Mouse (Mus musculus): ENCODE results near the gene Grik3. TPM values are rescaled to one million over a fixed set of nuclear protein-coding genes. Genes with fewer than 3 reads are reported as not detected.
"Not testable (repeated sequence)": the region's sequence is repeated elsewhere in the genome, so short reads cannot be mapped to it uniquely, and the experiment has no call there.

Grik3 gene
- polyA plus RNA-seq, 1 experiment from 2014 or later, result 0.11 TPM

DNA sequence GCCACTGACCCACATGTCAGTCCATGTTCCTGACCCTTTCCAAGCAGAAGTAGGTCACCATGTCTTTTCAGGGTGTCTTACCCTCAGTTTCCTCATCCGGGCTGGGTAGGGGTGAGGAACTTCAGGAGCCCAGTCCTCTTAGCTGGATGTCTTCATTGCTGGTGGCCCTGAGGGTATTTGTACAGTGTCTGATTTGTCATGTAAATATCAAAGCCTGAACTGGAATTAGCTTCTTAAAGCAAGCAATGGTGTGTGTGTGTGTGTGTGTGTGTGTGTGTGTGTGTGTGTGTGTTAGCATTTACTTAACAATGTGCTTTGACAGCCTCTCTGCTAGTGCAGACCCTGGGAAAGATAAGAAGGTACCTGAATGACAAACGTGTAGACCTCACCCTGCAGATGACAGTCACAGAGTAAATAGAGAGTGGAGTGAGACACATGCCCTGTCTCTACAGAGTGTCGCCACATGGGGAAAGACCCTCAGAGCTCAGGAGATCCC is 109.1 kb downstream of the Grik3 start:
- Histone ChIP-seq H3K9ac (replicated peaks; ENCODE audit: low read length) (no peak overlapping the region), H3K4me3 (ENCODE audit: low read length) (no peak overlapping the region), H3K27ac (ENCODE audit: low read length) (no peak overlapping the region), H3K9me3 (ENCODE audit: low read length) (no peaks in the 10 kb centered on the region), H3K4me2 (replicated peaks; ENCODE audit: low read depth, low read length) (no peak overlapping the region), H3K4me1 (ENCODE audit: insufficient read depth, low read length) (no peaks in the 10 kb centered on the region), H3K36me3 (ENCODE audit: insufficient read depth, low read length) (no peaks in the 10 kb centered on the region), H3K27me3 (ENCODE audit: insufficient read depth, low read length) (0 out of 2 replicates have a peak, but pooled peaks cover 8% of the 10 kb centered on the region)
- ATAC-seq (ENCODE audit: low FRiP score, low TSS enrichment), result no peak
- 54% methylated on average over 3 of the region's 3 CpGs for WGBS

DNA sequence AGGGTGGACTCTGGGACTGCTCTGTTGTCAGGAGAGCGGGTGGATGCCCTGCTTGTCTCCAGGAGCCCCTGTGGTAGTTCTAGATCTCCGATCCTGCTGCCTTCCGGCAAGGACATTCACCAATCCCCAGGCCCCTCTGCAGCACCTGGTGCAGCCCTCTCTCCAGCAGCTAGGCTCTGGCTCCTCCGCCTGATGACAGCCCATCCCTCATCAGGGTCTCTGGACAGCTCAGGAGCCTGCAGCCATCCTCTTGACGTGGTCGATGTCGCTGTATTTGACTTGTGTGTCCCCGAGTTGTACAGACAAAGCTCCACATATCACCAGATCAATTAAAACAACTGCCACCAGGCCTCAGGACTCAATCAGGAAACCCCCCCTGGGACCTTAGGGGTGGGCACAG is 110.1 kb downstream of the Grik3 start:
- Histone ChIP-seq H3K27ac (ENCODE audit: low read length) (no peak overlapping the region), H3K36me3 (ENCODE audit: insufficient read depth, low read length) (no peaks in the 10 kb centered on the region), H3K4me1 (ENCODE audit: insufficient read depth, low read length) (no peaks in the 10 kb centered on the region), H3K27me3 (ENCODE audit: insufficient read depth, low read length) (0 out of 2 replicates have a peak, but pooled peaks cover 3% of the 10 kb centered on the region), H3K9ac (replicated peaks; ENCODE audit: low read length) (no peak overlapping the region), H3K4me3 (ENCODE audit: low read length) (no peak overlapping the region), H3K9me3 (ENCODE audit: low read length) (no peaks in the 10 kb centered on the region), H3K4me2 (replicated peaks; ENCODE audit: low read depth, low read length) (no peak overlapping the region)
- no peak for ATAC-seq (ENCODE audit: low FRiP score, low TSS enrichment)
- 75% methylated on average over 8 of the region's 8 CpGs for WGBS

DNA sequence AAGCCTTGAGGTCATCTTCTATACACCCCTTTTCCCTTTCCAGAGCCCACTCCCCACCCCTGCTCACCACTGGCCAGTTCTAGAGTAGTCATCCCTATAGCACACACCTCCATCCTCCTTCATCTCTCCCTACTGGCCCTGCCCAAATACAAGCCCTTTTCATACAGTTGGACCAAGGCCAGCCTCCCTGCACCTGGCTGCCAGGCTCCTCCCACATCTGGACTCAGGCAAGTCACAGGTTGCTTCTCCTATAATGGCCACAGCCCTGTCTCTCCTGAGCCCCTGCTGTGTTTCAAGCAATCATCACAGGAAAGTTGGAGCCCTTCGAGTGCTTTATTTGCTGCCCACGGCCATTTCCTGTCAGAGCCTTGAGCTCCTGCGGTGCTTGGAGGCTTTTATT is 110.8 kb downstream of the Grik3 start:
- ATAC-seq (ENCODE audit: low FRiP score, low TSS enrichment), result no peak
- WGBS, result 9% methylated on average over 3 of the region's 3 CpGs
- Histone ChIP-seq H3K4me1 (ENCODE audit: insufficient read depth, low read length) (no peaks in the 10 kb centered on the region), H3K4me2 (replicated peaks; ENCODE audit: low read depth, low read length) (no peak overlapping the region), H3K4me3 (ENCODE audit: low read length) (no peak overlapping the region), H3K9ac (replicated peaks; ENCODE audit: low read length) (no peak overlapping the region), H3K27me3 (ENCODE audit: insufficient read depth, low read length) (no peaks in the 10 kb centered on the region), H3K36me3 (ENCODE audit: insufficient read depth, low read length) (no peaks in the 10 kb centered on the region), H3K9me3 (ENCODE audit: low read length) (no peaks in the 10 kb centered on the region), H3K27ac (ENCODE audit: low read length) (no peak overlapping the region)

DNA sequence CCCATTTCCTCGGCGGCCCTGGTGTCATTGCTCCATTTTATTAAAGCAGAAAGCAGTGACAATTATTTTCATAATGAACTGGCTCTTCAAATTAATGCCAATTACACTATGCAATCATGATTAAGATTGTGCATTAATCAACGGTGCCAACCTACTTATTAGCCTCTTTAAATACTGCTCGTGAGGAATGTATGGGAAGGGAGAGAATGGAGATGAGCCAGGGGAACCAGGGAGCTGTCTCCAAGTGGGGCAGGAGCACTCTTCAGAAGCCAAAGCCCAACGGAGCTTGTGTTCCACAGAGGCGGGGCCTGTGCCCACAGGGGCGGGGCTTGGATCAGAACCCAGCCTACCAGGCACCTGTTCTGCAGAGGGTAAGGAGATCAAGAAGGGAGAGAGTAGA is 114.0 kb downstream of the Grik3 start:
- no peak overlapping the region for H3K27ac ChIP-seq (ENCODE audit: low read length)
- H3K27me3 ChIP-seq (ENCODE audit: insufficient read depth, low read length), result no peaks in the 10 kb centered on the region
- no peak overlapping the region for H3K4me2 ChIP-seq (replicated peaks; ENCODE audit: low read depth, low read length)
- WGBS, result 63% methylated on average over 7 of the region's 7 CpGs
- H3K36me3 ChIP-seq (ENCODE audit: insufficient read depth, low read length), result no peaks in the 10 kb centered on the region
- no peak for ATAC-seq (ENCODE audit: low FRiP score, low TSS enrichment)
- no peak overlapping the region for H3K4me3 ChIP-seq (ENCODE audit: low read length)
- H3K4me1 ChIP-seq (ENCODE audit: insufficient read depth, low read length), result no peaks in the 10 kb centered on the region
- no peaks in the 10 kb centered on the region for H3K9me3 ChIP-seq (ENCODE audit: low read length)
- no peak overlapping the region for H3K9ac ChIP-seq (replicated peaks; ENCODE audit: low read length)

DNA sequence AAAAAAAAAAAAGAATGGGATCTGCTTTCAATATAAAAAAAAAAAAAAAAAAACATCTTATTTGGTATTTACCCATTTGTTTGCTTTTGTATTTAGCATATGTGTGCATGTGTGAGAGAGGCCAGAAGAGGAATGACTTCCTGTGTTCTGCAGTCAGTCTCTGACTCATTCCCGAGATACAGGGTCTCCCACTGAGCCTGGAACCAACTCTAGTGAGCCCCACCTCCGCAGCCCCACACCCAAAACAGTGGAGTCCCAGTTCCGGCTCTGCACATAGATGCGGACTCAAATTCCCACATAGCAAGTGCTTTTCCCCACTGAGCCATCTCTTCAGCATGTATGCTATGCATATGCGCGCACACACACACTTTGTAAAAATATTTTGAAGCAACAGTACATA is 115.6 kb downstream of the Grik3 start:
- H3K36me3 ChIP-seq (ENCODE audit: insufficient read depth, low read length), result no peaks in the 10 kb centered on the region
- no peak overlapping the region for H3K27ac ChIP-seq (ENCODE audit: low read length)
- H3K4me3 ChIP-seq (ENCODE audit: low read length), result no peak overlapping the region
- no peak overlapping the region for H3K4me2 ChIP-seq (replicated peaks; ENCODE audit: low read depth, low read length)
- no peak for ATAC-seq (ENCODE audit: low FRiP score, low TSS enrichment)
- H3K27me3 ChIP-seq (ENCODE audit: insufficient read depth, low read length), result no peaks in the 10 kb centered on the region
- H3K9me3 ChIP-seq (ENCODE audit: low read length), result no peaks in the 10 kb centered on the region
- no peaks in the 10 kb centered on the region for H3K4me1 ChIP-seq (ENCODE audit: insufficient read depth, low read length)
- H3K9ac ChIP-seq (replicated peaks; ENCODE audit: low read length), result no peak overlapping the region
- 84% methylated on average over 6 of the region's 6 CpGs for WGBS

DNA sequence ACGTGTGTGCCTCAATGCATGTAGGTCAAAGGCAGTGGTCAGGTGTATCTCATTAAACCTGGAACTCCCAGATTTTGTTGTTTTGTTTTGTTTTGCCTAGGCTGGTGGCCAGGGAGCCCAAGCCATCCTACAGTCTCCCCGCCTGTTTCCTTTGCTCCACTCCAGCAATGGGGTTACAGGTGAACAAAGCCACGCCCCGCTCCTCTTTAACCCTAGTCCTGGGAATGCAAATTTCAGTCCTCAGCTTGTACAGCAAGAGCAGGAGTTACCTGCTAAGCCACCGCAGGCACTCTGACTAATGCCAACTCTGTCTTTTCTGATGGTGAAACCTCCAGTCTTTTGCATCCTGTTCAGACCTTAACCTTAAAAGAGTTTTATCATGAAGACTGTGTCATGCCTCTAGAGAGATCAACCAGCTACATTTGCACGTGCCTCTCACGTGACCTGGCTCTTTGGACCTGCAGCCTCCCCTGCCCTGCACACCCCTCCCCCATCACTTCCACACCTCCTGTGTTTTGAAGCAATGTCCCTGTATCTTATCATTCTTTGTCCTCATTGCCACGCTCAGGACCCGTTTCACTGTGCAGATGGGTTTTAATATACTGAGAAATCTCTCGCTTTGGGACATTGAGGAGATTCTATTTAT is 117.0 kb downstream of the Grik3 start:
- ATAC-seq (ENCODE audit: low FRiP score, low TSS enrichment), result no peak
- 56% methylated on average over 10 of the region's 10 CpGs for WGBS

DNA sequence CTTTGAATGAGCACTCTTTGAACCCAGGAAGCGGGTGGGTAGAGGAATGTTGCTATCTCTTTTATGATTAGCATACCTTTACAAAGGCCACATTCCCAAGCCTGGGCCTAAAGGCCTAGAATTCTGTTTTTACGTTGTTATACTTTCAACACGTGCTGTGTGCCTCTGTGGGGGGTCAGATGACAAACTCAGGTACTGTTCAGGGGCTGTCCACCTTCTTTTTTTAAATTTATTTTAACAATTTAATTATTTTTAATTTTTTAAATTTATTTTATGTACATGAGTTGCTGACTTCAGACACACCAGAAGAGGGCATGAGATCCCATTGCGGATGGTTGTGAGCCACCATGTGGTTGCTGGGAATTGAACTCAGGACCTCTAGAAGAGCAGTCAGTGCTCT is 118.4 kb downstream of the Grik3 start:
- not testable (repeated sequence) for ATAC-seq (ENCODE audit: low FRiP score, low TSS enrichment); H3K4me2 ChIP-seq (replicated peaks; ENCODE audit: low read depth, low read length); H3K36me3 ChIP-seq (ENCODE audit: insufficient read depth, low read length); H3K4me1 ChIP-seq (ENCODE audit: insufficient read depth, low read length); H3K27ac ChIP-seq (ENCODE audit: low read length); H3K9ac ChIP-seq (replicated peaks; ENCODE audit: low read length); H3K9me3 ChIP-seq (ENCODE audit: low read length); H3K27me3 ChIP-seq (ENCODE audit: insufficient read depth, low read length); H3K4me3 ChIP-seq (ENCODE audit: low read length)
- WGBS, result 58% methylated on average over 3 of the region's 4 CpGs

More for the DNA sequence above, 117.0 kb downstream of the Grik3 start:
- Histone ChIP-seq H3K4me3 (ENCODE audit: low read length) (no peak overlapping the region), H3K4me1 (ENCODE audit: insufficient read depth, low read length) (no peaks in the 10 kb centered on the region), H3K9ac (replicated peaks; ENCODE audit: low read length) (no peak overlapping the region), H3K36me3 (ENCODE audit: insufficient read depth, low read length) (no peaks in the 10 kb centered on the region), H3K9me3 (ENCODE audit: low read length) (no peaks in the 10 kb centered on the region), H3K27me3 (ENCODE audit: insufficient read depth, low read length) (no peaks in the 10 kb centered on the region), H3K4me2 (replicated peaks; ENCODE audit: low read depth, low read length) (no peak overlapping the region), H3K27ac (ENCODE audit: low read length) (no peak overlapping the region)

DNA sequence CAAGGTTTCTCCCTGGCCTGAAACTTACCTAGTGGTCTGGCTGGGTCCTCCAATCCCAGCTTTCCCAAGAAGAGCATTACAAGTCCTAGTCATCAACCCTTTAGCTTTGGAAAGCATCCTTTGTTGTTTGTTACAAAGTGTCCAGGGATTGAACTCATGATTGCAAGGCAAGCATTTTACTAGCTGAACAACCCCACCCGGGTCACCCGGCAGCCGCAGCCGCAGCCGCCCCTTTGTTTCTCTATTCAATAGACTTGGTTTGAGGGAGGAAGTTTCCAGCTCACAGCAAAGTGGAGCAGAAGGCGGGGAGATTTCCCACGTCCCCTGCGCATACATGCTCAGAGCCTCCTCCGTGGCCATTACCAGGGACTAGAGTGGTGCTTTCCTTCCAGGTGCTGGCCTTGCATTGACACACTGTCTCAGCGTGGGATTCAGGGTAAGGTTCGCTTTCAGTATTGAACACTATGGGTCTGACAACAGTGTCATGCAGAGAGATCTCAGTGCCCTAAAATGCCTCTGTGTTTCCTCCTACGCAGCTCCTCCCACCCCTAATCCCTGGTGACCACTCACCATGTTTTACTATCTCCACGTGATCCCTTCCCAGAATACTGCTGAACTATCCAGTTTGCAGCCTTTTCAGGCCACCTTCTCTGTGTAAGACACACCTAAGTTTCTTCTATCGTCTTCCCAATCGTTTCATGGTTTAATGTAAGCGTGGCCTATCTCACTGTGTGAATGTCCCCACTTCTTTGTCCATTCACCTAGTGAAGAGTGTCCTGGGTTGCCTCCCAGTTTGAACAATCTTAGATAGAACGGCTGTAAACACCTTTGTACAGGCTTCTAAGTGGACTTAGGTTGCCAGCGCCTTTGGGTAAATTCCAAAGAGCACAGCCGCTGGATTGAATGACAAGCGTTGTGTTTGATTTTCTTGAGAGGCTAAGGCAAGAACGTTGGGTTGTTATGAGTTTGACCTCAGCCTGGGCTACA is 119.1 kb downstream of the Grik3 start:
- Histone ChIP-seq H3K4me1 (ENCODE audit: insufficient read depth, low read length) (no peaks in the 10 kb centered on the region), H3K9me3 (ENCODE audit: low read length) (no peaks in the 10 kb centered on the region), H3K27ac (ENCODE audit: low read length) (no peak overlapping the region), H3K4me3 (ENCODE audit: low read length) (no peak overlapping the region), H3K9ac (replicated peaks; ENCODE audit: low read length) (no peak overlapping the region), H3K4me2 (replicated peaks; ENCODE audit: low read depth, low read length) (no peak overlapping the region), H3K27me3 (ENCODE audit: insufficient read depth, low read length) (no peaks in the 10 kb centered on the region), H3K36me3 (ENCODE audit: insufficient read depth, low read length) (no peaks in the 10 kb centered on the region)
- ATAC-seq (ENCODE audit: low FRiP score, low TSS enrichment), result no peak
- 75% methylated on average over 21 of the region's 21 CpGs for WGBS

DNA sequence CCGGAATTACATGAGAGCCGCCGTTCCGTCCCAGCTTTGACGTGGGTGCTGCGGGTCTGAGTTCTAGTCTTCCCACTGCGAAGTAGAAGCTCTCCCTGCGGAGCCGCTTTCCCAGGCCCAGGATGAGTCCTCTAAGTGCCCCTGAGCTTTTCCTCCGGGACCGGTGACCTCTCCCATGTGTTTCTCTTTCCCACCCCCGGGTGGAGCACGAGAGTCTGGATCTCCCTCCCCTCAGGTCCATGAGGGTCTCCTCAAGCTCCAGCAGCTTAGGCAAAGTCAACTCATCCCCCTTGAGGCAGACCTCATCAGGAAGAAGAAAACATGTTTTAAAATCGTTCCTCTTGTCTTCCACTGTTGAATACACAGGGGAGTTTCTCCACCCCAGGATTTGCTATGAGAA is 127.4 kb downstream of the Grik3 start:
- Histone ChIP-seq H3K9me3 (ENCODE audit: low read length) (peaks cover 3% of the 10 kb centered on the region; the same call in 1 of the 2 replicates), H3K36me3 (ENCODE audit: insufficient read depth, low read length) (no peaks in the 10 kb centered on the region), H3K4me3 (ENCODE audit: low read length) (no peak overlapping the region), H3K27me3 (ENCODE audit: insufficient read depth, low read length) (no peaks in the 10 kb centered on the region), H3K9ac (replicated peaks; ENCODE audit: low read length) (no peak overlapping the region), H3K4me2 (replicated peaks; ENCODE audit: low read depth, low read length) (no peak overlapping the region), H3K4me1 (ENCODE audit: insufficient read depth, low read length) (no peaks in the 10 kb centered on the region), H3K27ac (ENCODE audit: low read length) (no peak overlapping the region)
- WGBS, result 84% methylated on average over 14 of the region's 14 CpGs
- no peak for ATAC-seq (ENCODE audit: low FRiP score, low TSS enrichment)

Measured in kidney, embryonic 16.5 days (tissue).